Mouse (Mus musculus) thymus, postnatal 14 days (tissue): Measurements from ENCODE around the gene Dnajc28.
"Not testable (repeated sequence)": the region's sequence is repeated elsewhere in the genome, so short reads cannot be mapped to it uniquely, and the experiment has no call there.

ENCODE experiments used
- DNase-seq: peaks from one replicate; pipeline ENCODE4 v3.0.0; 2021

Gene Dnajc28

DNA sequence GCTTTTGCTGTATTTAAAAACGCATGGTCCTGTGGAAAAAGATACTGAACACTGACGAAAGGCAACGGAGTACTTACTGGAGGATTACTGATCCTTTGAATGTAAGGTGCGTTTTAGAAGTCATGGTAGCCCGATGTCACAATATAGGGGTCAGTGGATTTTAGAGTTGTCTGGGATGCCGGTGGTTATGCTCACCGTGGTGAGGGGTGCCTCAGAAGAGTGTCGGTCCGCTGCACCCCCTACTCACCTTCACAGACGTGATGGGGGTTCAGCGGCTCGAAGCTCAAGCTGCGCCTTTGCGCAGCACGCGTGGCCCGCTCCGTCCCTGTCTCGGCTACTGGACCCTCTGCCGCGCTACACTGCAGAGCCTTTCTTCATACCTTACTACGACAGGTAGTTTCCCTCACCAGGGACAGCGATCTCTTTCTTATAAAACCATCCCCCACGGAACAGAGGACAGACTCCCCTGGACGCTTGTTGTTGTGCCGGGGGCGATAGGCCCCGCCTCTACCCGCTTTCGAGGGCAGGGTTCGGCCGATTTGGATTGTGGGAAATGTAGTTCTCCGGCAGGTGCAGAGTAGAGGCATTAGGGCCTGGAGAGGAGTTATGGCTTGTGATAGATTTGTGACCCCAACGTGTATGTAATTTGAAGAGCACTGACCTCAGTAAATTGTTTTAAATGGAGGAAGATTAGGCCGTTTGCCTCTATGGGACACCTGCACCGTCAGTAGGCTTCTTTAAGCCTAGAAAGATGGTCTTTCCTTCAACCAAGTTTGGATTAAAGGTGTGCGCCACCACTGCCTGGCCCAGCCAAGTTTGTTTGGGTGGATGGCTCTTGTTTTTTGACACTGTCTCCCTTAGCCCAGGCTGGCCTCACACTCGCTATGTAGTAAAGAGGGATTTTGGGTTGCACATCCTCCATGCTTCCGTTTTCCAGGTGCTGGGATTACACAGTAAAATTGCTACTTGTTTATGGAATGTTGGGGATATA, at the start of gene Dnajc28:
Gene Dnajc28 (minus strand): TSS at position 516 of the 991 bp plus-strand sequence.
- peak; percentile 88 for DNase-seq

DNA sequence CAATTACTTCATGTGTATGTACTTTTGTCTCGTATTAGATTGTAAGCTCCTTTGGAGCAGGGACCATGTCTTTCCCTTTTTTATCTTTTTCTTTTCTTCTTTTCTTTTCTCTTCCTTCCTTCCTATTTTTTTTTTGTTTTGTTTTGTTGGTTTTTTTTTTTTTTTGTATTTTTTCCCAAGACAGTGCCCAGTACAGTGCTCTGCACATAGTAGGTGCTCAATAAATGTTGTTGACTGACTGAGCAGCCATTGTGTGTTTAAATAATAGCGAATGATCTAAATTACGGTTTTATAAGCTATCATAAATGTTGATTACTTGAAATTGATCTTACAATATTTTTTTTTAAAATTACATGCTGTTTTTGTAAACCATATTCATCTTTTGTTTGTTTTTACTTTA, 45.0 kb upstream of the Dnajc28 start:
- DNase-seq = no peak

DNA sequence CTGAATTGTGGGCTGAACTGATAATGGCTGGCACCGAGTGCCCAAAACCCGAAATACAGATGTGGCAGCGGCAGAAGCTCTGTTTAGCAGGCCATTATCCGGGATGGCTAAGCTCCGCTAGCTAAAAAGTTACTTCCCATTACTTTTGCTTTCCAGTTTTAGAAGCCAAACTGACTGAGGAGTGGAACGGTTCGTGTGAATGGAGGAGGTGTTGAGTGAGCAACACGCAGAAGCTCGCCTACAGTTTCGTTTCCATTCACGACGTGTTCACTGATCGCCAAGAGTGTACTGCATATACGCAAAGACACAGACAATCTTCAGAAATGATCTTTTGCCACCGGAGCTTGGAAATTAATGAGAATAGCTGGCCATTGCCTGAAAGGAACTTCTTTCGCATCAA, 43.5 kb upstream of the Dnajc28 start:
- no peak for DNase-seq

DNA sequence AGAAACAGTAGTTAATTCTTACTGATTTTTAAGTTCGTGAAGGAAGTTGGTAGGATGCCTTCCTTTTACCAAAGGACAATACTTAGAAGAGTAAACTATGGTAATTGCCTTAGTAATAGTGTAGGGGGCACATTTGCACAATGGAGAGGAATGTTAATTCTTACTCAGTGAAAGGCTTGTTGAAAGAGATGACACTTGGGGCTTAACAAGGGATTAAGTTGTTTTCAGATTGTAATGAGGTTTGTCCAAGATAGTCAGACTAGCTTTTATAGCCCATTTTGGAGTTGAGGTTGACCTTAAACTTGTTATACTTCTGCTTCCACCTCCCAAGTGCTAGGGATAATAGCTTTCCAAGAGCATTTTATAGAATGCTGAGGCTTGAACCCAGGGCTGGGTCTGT, 42.6 kb upstream of the Dnajc28 start:
- DNase-seq = no peak

DNA sequence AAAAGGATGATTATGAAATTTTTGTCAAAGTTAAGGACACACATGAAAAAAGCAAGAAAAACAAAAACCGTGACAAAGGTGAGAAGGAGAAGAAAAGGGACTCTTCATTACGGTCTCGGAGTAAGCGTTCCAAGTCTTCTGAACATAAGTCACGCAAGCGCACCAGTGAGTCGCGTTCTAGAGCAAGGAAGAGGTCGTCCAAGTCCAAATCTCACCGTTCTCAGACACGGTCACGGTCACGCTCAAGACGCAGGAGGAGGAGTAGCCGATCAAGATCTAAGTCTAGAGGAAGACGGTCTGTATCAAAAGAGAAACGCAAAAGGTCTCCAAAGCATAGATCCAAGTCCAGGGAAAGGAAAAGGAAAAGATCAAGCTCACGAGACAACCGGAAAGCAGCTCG, 41.0 kb upstream of the Dnajc28 start:
- DNase-seq = no peak

DNA sequence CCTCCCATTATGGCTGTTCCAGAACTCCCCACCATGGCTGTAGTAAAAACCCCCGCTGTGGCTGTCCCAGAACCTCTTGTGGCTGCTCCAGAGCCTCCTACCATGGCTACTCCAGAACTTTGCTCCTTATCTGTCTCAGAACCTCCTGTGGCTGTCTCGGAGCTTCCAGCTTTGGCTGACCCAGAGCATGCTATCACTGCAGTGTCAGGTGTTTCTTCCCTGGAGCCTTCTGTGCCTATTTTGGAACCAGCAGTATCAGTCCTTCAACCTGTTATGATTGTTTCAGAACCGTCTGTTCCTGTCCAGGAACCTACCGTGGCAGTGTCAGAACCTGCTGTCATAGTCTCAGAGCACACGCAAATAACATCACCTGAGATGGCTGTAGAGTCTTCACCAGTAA, 39.6 kb upstream of the Dnajc28 start:
- no peak for DNase-seq

DNA sequence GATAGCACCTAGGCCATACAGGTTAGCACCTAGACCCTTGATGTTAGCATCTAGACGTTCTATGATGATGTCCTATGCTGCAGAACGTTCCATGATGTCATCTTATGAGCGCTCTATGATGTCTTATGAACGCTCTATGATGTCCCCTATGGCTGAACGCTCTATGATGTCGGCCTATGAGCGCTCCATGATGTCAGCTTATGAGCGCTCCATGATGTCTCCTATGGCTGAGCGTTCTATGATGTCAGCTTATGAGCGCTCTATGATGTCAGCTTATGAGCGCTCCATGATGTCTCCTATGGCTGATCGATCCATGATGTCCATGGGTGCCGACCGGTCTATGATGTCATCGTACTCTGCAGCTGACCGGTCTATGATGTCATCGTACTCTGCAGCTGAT, 38.5 kb upstream of the Dnajc28 start:
- no peak for DNase-seq

DNA sequence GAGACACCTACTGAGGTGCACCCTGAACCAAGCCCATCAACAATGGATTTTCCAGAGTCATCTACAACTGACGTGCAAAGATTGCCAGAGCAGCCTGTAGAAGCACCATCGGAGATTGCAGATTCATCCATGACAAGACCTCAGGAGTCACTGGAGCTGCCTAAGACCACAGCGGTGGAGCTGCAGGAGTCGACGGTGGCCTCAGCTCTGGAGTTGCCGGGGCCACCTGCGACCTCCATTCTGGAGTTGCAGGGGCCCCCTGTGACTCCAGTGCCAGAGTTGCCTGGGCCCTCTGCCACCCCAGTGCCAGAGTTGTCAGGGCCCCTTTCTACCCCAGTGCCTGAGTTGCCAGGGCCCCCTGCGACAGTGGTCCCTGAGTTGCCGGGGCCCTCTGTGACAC, 36.5 kb upstream of the Dnajc28 start:
- DNase-seq = no peak

DNA sequence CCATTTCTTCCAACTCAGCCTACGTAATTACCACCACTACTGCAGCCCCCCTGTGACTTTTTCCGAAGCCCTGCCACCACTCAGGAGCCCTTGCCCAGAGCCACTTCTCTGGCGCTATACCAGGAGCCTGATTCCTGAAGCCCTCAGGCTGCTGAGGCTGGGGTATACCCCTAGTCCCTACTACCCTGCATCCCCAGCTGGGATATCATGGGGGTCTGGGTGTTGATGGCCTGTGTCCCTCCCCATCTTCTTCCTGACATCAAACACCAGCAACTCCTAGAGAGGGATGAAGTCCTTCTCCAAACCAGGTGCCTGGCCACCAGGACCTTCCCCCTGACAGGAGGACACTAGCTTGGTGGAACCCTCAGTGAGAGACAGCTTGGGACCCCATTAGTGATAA, 33.4 kb upstream of the Dnajc28 start:
- DNase-seq = no peak

DNA sequence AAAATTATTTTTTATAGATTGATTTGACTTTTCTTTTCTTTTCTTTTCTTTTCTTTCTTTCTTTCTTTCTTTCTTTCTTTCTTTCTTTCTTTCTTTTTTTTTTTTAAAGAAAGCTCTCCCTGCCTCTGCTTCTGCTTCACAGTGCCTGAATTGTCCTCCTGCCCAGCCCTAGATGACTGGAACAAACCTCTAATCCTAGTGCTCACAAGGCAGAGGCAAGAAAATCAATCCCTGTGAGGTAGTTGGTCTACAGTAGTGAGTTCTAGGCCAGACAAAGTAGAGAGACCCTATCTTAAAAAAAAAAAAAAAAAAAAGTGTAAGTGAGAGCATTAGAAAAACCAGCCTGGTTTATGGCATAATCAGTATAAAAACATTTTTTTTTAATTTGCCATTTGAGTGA, 31.0 kb upstream of the Dnajc28 start:
- DNase-seq = no peak

DNA sequence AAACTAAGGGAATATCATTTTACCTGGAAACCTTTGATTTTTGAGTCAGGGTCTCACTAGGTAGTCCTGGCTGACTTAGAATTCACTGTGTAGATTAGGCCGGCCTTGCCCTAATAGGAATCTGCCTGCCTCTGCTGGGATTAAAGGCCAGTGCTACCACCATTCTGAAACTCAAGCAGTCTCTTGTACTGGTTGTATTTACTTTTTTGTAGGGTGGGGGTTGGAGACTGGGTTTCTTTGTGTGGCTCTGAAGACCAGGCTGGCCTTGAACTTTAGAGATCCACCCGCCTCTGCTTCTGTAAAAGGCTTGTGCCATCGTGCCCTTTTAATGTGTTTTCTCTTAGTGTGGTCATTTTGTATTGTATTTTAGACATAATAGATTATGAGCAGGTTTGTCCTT, 30.4 kb upstream of the Dnajc28 start:
- no peak for DNase-seq

DNA sequence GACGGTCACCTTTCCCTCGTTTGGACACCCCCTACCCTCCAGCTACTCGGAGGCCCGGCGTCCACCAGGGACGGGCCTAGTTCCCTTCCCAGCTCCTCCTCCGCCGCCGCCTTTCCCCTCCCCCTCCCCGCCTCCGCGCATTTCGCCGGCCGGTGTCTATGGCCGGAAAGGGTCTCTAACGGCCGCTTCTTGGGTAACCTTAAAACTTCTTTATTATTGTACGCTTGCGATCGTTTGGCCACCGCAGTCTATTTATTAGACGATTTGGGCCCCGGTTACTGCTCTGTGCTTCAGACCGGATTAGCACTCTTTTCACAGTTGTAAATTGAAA, 29.4 kb upstream of the Dnajc28 start:
- peak; percentile 83 for DNase-seq

DNA sequence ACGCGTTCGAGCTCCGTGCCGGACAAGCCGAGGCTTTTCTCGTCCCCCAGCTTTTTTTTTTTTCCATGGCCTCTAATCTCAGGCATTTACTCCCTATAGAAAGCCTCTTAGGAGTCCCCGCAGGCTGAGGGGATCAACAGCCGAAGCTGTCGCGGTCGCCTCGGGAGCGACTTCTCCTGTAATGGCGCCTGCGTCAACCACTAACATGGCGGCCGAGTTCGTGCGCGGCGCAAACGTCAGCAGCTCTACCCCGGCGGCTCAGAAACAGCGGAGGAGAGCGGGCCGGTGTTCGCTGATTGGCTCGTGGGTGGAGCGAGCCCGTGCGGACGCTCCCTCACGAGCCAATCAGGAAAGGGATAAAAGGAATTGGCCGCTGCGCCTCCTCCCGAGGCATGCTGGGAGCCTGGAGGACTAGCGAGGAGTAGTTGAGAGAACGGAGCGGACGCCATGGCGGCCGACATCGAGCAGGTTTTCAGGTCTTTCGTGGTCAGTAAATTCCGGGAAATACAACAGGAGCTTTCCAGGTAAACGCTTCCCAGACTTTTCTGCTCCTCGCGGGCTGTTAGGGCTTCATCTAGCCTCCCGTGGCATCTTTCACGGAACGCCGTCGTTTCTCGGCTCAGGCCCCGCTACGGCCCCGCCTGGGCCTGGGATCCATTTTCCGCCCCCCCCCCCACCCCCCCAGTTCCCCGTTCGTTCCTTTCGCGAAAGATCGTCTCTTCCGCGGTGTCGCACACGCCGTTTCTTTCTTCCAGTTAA, 28.8 kb upstream of the Dnajc28 start, which contains the start of gene Son:
Gene Son (plus strand): TSS at position 46 of the 759 bp plus-strand sequence.
- DNase-seq = peak; percentile 96

DNA sequence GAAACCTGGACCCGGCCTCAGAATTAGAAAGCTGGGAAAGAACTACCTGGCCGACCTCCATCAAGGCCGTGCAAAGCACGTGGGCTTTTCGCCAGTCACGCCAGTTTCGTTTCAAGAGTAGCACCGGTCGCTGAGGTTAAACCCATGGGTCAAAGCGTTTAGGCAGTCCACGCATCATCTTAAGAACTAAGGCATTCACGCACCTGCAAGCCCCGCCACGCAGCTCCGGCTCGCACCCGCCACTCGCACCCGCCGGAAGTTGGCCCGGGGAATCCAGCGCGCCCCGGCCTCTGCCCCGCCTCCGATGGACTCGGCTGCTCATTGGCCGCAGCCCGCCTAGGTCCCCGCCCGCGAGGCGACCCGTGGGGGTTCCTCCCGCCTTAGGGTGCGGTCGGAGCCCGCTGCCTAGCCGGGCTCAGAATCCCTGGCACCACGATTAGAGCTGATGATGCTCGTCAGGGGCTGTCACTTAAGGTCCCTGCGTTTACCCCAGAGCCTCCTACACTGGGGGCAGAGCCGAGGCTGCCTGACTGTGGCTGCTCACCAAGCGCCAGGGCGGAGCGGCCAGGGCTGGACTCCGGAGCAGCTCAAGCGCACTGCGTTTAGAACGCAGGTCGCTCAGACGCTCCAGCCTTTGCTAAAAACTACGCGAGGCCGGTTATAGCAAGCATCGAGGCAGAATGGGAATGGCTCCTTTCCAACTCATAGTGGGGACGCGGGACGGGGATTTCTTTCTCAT, 28.0 kb upstream of the Dnajc28 start, which contains the start of gene Gart:
Gene Gart (minus strand): TSS at position 272 of the 739 bp plus-strand sequence.
- peak; percentile 96 for DNase-seq

DNA sequence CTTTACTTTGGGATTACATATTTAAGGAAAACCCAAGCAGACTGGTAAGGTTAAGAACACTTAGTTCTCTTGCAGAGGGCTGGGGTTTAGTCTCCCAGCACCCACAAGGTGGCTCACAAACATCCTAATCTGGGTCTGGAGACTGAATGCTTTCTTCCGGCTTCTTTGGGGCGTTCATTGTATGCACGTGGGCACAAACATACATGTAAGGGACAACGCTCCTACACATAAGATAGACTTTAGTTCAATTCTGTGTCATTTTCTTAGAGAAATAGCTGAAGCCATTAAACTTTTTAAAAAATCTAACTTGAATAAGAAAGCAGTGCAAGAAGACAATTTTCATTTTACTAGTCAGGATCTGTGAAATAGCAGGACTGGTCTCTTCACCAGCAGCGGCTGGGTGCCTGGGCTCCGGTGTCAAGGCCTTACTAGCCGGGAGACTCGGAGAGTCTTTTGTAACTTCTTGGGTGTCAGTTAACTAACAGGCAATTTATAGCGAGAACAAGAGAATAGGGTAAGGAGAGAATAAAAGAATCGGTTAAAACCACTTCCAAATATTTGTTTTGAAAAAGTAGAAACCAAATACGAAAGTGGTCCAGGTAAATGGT, 27.3 kb upstream of the Dnajc28 start:
- DNase-seq = peak; percentile 66

DNA sequence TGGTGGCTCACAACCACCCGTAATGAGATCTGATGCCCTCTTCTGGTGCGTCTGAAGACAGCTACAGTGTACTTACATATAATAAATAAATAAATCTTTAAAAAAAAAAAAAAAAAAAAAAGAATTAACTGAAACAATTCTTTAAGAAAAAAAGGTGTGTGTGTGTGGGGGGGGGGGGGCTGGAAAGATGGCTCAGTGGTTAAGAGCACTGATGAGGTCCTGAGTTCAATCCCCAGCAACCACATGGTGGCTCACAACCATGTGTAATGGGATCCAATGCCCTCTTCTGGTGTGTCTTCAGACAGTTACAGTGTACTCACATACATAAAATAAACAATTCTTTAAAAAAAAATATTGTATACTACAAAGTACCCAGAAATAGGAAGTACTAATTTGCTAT, 26.6 kb upstream of the Dnajc28 start:
- DNase-seq = not testable (repeated sequence)

DNA sequence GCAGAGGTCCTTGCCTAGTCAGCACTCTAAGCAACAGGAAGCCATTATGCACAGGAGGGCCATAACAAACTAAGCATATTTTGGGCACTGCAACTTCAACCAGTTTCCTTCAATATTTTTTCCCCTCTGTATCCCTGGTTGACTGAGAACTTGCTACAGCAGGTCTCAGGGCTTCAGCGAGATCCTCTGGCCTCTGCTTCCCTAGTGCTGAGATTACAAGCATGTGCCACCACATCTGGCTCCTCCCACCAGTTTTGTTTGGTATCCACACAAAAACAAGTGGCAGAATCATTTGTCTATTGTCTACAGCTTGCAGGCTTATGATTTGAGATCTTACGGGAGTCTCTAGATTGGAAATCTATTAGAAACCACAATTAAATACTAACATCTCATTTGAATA, 26.1 kb upstream of the Dnajc28 start:
- DNase-seq = no peak

DNA sequence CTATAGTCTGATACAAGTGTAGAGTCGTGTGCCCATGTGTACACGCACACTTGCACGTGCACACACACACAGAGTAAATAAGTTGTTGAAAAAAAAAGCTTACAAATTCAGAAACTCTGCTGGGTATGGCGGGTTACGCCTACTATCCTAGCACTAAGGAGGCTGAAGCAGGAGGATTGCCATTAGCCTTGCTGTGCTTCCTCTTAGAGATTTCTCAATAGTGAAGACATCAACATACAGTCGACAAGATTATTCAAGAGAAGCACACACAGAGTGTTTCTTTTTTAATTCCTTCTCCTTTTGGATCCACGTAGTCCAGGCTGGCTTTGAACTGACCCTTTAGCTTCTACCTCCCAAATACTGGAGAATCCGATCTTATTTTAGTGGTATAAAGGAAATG, 21.3 kb upstream of the Dnajc28 start:
- DNase-seq = no peak

DNA sequence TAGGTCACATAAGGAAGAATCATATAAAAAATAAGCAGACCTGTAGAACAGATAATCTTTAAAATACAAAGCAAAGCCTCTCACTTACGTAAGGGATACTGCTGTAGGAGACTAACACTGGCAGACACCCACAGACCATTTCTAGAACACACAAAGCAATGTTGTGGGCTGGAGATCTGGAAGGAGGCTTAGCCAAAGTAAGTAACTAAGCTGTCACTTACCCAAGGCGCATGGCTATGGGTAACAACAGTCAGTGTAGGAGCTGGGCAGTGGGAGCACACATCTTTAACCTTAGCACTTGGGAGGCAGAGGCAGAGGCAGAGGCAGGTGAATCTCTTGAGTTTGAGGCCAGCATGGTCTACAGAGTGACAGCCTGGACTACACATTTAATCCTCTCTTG, 20.8 kb upstream of the Dnajc28 start:
- no peak for DNase-seq

DNA sequence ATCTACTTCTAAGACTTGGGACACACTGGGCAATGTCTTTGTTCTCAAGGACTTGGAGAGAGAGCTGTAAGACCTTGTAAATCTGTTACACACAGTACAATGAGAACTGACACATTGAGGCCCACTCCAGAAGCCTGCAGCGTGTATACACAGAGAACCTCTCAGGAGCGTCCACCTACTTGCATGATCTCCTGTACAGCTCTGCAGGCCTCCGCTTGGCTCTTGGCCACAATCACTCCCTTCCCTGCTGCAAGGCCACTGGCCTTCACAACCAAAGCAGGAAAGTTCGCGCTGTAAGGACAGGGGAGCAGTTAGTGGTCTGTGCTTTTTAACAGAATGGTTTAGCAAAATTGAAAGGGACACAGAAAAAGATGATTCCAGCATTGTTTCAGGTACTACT, 20.3 kb upstream of the Dnajc28 start:
- DNase-seq = no peak

DNA sequence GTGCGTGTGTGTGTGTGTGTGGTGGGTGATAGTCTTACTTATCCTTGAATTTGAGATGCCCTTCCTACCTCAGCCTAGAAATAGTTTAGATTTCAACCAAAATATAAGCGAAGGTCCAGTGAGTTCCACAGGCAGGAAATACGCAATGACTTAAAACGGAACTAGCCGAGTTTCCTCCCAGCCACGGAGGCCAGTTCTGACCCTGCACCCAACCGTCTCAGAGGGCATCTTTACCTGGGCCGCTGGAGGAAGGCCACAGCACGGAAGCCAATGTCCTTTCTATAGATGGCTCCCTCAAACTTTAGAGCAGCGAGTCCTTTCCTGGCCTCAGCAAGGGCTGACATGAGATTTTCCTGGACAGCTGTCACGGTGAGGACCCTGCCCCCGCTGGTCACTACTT, 14.8 kb upstream of the Dnajc28 start:
- DNase-seq = no peak

DNA sequence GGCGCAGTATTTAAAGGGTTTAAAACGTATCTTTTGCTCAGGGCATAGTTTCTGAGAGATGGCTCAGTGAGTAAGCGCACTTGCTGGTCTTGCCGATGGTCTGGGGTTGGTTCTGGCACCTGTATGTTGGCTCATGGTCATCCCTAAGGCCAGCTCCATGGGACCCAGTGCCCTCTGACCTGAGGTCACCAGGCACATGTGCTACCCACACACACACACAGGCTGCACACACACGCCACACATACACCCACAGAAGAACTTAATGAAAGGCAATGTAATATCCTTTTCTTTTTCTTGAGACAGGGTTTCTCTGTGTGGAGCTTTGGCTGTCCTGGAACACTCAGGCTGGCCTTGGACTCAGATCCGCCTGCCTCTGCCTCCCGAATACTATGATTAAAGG, 14.1 kb upstream of the Dnajc28 start:
- DNase-seq = no peak

DNA sequence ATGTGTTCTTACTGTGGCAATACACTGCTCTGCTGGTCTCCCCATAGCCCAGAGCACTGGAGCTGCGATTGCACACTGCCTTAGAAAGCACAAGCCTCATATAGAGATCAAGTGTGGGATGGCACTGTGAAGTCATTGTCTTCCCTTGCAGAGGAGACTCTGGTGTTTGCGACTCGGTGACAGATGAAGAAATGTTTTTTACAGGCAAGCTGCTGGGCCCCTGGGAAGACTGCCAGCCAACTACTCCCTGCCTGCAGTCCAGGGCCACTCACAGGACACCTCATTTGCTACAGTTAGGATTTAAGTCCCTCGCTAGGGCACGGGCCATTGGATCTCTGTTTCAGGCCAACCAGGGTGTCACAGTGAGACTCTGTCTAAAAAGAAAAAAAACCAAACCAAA, 13.6 kb upstream of the Dnajc28 start:
- no peak for DNase-seq
